Mouse (Mus musculus) central nervous system, embryonic 11.5 days (tissue): ENCODE results near the gene Gm13040. TPM values are rescaled to one million over a fixed set of nuclear protein-coding genes. Genes with fewer than 3 reads are reported as not detected.

Source experiments
- polyA plus RNA-seq: library from polyadenylated mRNA; depleted of rRNA; stranded (reverse); fragments of >200 nt; gene quantifications from 2 replicates; pipeline ENCODE4 v1.2.3, GENCODE M21; 2012; rRNA removed

Gm13040 gene
- not detected in 2 replicates for polyA plus RNA-seq

GRCm38 (mm10) chr4:143535654-143536053, at the start of gene Gm13040:
TSS of gene Gm13040 (plus strand) at chr4:143535954.

GRCm38 (mm10) chr4:143511043-143511442, 24.7 kb upstream of the Gm13040 start, which contains the start of gene Gm13043:
TSS of gene Gm13043 (plus strand) at chr4:143511343.

GRCm38 (mm10) chr4:143551400-143551799, 15.6 kb downstream of the Gm13040 start, which contains the start of the genes BC080695 and Gm13057:
TSS of gene BC080695 (plus strand) at chr4:143551700.
TSS of gene Gm13057 (plus strand) at chr4:143551709.

Other genes starting within 250 kb of the Gm13040 start
- 43.1 and 53.0 TPM in 2 replicates for gene Pdpn, start 236.4 kb upstream of the Gm13040 start, polyA plus RNA-seq
- 0.16 and 0.32 TPM in 2 replicates for gene Lrrc38, start 186.2 kb upstream of the Gm13040 start, polyA plus RNA-seq
- not detected in 2 replicates for gene Pramel1, start 141.5 kb upstream of the Gm13040 start, polyA plus RNA-seq
- 7.9 and 13.6 TPM in 2 replicates for gene Pramef8, start 123.5 kb upstream of the Gm13040 start, polyA plus RNA-seq
- not detected in 2 replicates for gene Oog4, start 85.6 kb upstream of the Gm13040 start, polyA plus RNA-seq
- gene Gm13043, start 24.6 kb upstream of the Gm13040 start, polyA plus RNA-seq, result not detected in 2 replicates
- gene BC080695, start 15.7 kb downstream of the Gm13040 start, polyA plus RNA-seq, result not detected in 2 replicates
- not detected in 2 replicates for gene Gm13057, start 15.8 kb downstream of the Gm13040 start, polyA plus RNA-seq
- not detected in 2 replicates for gene Gm13083, start 79.0 kb downstream of the Gm13040 start, polyA plus RNA-seq
- gene Gm13088, start 121.3 kb downstream of the Gm13040 start, polyA plus RNA-seq, result not detected in 2 replicates
- not detected in 2 replicates for gene Gm13089, start 166.8 kb downstream of the Gm13040 start, polyA plus RNA-seq
- not detected in 2 replicates for gene Gm13078, start 183.5 kb downstream of the Gm13040 start, polyA plus RNA-seq